21 mouse cellular contexts compared by ENCODE assay signal in genomic region chr4:82699504-82699903, GRCm38 (mm10). TPM values are rescaled to one million over a fixed set of nuclear protein-coding genes. Genes with fewer than 3 reads are reported as not detected.
A peak's percentile ranks its signal among the peaks of the same experiment; 100 is the strongest.
DNase-seq lines count a peak whose midpoint lies in the region; ATAC-seq and TF ChIP-seq lines count a peak whose summit lies in the region.
"Had no signal": no experiment of that assay in that cellular context is flagged by ENCODE, and none has a peak within 500 bp of the region (broad histone marks: within the 10 kb centered on the region; RNA-seq: fewer than 3 reads in every experiment).

No protein-coding gene starts in this region.

- no peaks in the 10 kb centered on the region for H3K36me3 ChIP-seq in embryonic facial prominence, embryonic 12.5 days
- H3K36me3 ChIP-seq in embryonic facial prominence, embryonic 10.5 days (replicated peaks): no peaks in the 10 kb centered on the region
- H3K36me3 ChIP-seq in hindbrain, postnatal 0 days (ENCODE audit: insufficient read depth, low read length): no peaks in the 10 kb centered on the region
- no peaks in the 10 kb centered on the region for H3K36me3 ChIP-seq in hindbrain, embryonic 10.5 days
- no peaks in the 10 kb centered on the region for H3K36me3 ChIP-seq in neural tube, embryonic 14.5 days (ENCODE audit: control insufficient read depth, insufficient read depth, low read length)
- no peaks in the 10 kb centered on the region for H3K36me3 ChIP-seq in forebrain, embryonic 15.5 days
- H3K36me3 ChIP-seq: embryonic facial prominence, embryonic 13.5 days; heart, embryonic 12.5 days; limb, embryonic 10.5 days had no signal

- H3K4me2 ChIP-seq in embryonic facial prominence, embryonic 12.5 days (replicated peaks): no peak overlapping the region
- H3K4me2 ChIP-seq in hindbrain, postnatal 0 days (ENCODE audit: low read depth, low read length): peak overlapping the region; percentile 2; the same call in 1 of the 2 replicates
- H3K4me2 ChIP-seq in neural tube, embryonic 14.5 days (ENCODE audit: low read depth, low read length): no peak overlapping the region
- H3K4me2 ChIP-seq in forebrain, embryonic 15.5 days (replicated peaks): no peak overlapping the region
- H3K4me2 ChIP-seq: embryonic facial prominence, embryonic 13.5 days; forebrain, embryonic 13.5 days; heart, embryonic 12.5 days had no signal

- 68% methylated on average over 11 of the region's 11 CpGs for WGBS in embryonic facial prominence, embryonic 12.5 days
- 79% methylated on average over 11 of the region's 11 CpGs for WGBS in embryonic facial prominence, embryonic 10.5 days
- 49% methylated on average over 11 of the region's 11 CpGs for WGBS in hindbrain, postnatal 0 days
- 87% methylated on average over 11 of the region's 11 CpGs for WGBS in hindbrain, embryonic 10.5 days
- WGBS in neural tube, embryonic 14.5 days: 50% methylated on average over 11 of the region's 11 CpGs
- 74% methylated on average over 11 of the region's 11 CpGs for WGBS in forebrain, embryonic 15.5 days

- no peaks in the 10 kb centered on the region for H3K27me3 ChIP-seq in embryonic facial prominence, embryonic 12.5 days
- H3K27me3 ChIP-seq in embryonic facial prominence, embryonic 10.5 days (replicated peaks; ENCODE audit: low read depth, poor library complexity, severe bottlenecking): 0 out of 2 replicates have a peak, but pooled peaks cover 4% of the 10 kb centered on the region
- H3K27me3 ChIP-seq in hindbrain, postnatal 0 days (ENCODE audit: insufficient read depth, low read length): no peaks in the 10 kb centered on the region
- H3K27me3 ChIP-seq in hindbrain, embryonic 10.5 days (ENCODE audit: insufficient read depth, poor library complexity, severe bottlenecking): no peaks in the 10 kb centered on the region
- no peaks in the 10 kb centered on the region for H3K27me3 ChIP-seq in neural tube, embryonic 14.5 days (ENCODE audit: control insufficient read depth, insufficient read depth, low read length)
- no peaks in the 10 kb centered on the region for H3K27me3 ChIP-seq in forebrain, embryonic 15.5 days
- H3K27me3 ChIP-seq: forebrain, embryonic 13.5 days; heart, embryonic 12.5 days had no signal

- 0 out of 2 replicates have a peak overlapping the region, but pooled peaks have one; percentile 6 for H3K27ac ChIP-seq in embryonic facial prominence, embryonic 12.5 days
- H3K27ac ChIP-seq in embryonic facial prominence, embryonic 10.5 days (replicated peaks): no peak overlapping the region
- no peak overlapping the region for H3K27ac ChIP-seq in hindbrain, postnatal 0 days
- no peak overlapping the region for H3K27ac ChIP-seq in hindbrain, embryonic 10.5 days
- H3K27ac ChIP-seq in neural tube, embryonic 14.5 days (ENCODE audit: low read depth, low read length): no peak overlapping the region
- no peak overlapping the region for H3K27ac ChIP-seq in forebrain, embryonic 15.5 days (replicated peaks)
- H3K27ac ChIP-seq: embryonic facial prominence, embryonic 13.5 days; forebrain, embryonic 13.5 days; limb, embryonic 10.5 days had no signal

- no peak overlapping the region for H3K9ac ChIP-seq in embryonic facial prominence, embryonic 12.5 days
- no peak overlapping the region for H3K9ac ChIP-seq in hindbrain, postnatal 0 days (replicated peaks; ENCODE audit: low read length)
- H3K9ac ChIP-seq in neural tube, embryonic 14.5 days (replicated peaks; ENCODE audit: low read depth, low read length): no peak overlapping the region
- H3K9ac ChIP-seq in forebrain, embryonic 15.5 days (replicated peaks): no peak overlapping the region
- H3K9ac ChIP-seq: embryonic facial prominence, embryonic 13.5 days; forebrain, embryonic 13.5 days; heart, embryonic 12.5 days had no signal

- DNase-seq in embryonic facial prominence, embryonic 10.5 days (ENCODE audit: low spot score): no peak
- no peak for DNase-seq in hindbrain, postnatal 0 days (ENCODE audit: low spot score)
- DNase-seq in hindbrain, embryonic 10.5 days (ENCODE audit: low spot score): no peak
- DNase-seq in neural tube, embryonic 10.5 days (ENCODE audit: extremely low spot score, low spot score): no peak
- DNase-seq: adrenal gland, postnatal 14 days; cerebellum, adult 11 months; cerebellum, postnatal 10 days; heart, postnatal 10 days; kidney, adult 2 months; kidney, postnatal 14 days; right cerebral cortex, postnatal 14 days had no signal

- ATAC-seq in embryonic facial prominence, embryonic 12.5 days (ENCODE audit: insufficient number of reproducible peaks, insufficient read depth, low FRiP score, low TSS enrichment): no peak
- ATAC-seq in hindbrain, postnatal 0 days: no peak
- 0 out of 2 replicates have a peak, but pooled peaks have one; percentile 32 for ATAC-seq in neural tube, embryonic 14.5 days (ENCODE audit: low read depth)
- ATAC-seq in forebrain, embryonic 15.5 days (replicated peaks): no peak
- ATAC-seq in inflammation-experienced regulatory T-cells, adult 6 months: no peak
- ATAC-seq: forebrain, embryonic 13.5 days; lung, postnatal 0 days had no signal

- H3K4me1 ChIP-seq in embryonic facial prominence, embryonic 12.5 days: peaks cover 29% of the 10 kb centered on the region; the same call in 1 of the 2 replicates
- peaks cover 45% of the 10 kb centered on the region for H3K4me1 ChIP-seq in embryonic facial prominence, embryonic 10.5 days
- H3K4me1 ChIP-seq in hindbrain, postnatal 0 days (ENCODE audit: insufficient read depth, low read length): 0 out of 2 replicates have a peak, but pooled peaks cover 3% of the 10 kb centered on the region
- peaks cover 15% of the 10 kb centered on the region for H3K4me1 ChIP-seq in hindbrain, embryonic 10.5 days (replicated peaks)
- peaks cover 5% of the 10 kb centered on the region; the same call in 1 of the 2 replicates for H3K4me1 ChIP-seq in neural tube, embryonic 14.5 days (ENCODE audit: control insufficient read depth, insufficient read depth, low read length)
- H3K4me1 ChIP-seq in forebrain, embryonic 15.5 days: peaks cover 9% of the 10 kb centered on the region

- no peaks in the 10 kb centered on the region for H3K9me3 ChIP-seq in embryonic facial prominence, embryonic 12.5 days
- H3K9me3 ChIP-seq in embryonic facial prominence, embryonic 10.5 days: no peaks in the 10 kb centered on the region
- no peaks in the 10 kb centered on the region for H3K9me3 ChIP-seq in hindbrain, postnatal 0 days (ENCODE audit: low read length)
- no peaks in the 10 kb centered on the region for H3K9me3 ChIP-seq in hindbrain, embryonic 10.5 days
- no peaks in the 10 kb centered on the region for H3K9me3 ChIP-seq in neural tube, embryonic 14.5 days (ENCODE audit: control insufficient read depth, low read length)
- H3K9me3 ChIP-seq in forebrain, embryonic 15.5 days: no peaks in the 10 kb centered on the region
- H3K9me3 ChIP-seq: embryonic facial prominence, embryonic 13.5 days; forebrain, embryonic 13.5 days; heart, embryonic 12.5 days; limb, embryonic 10.5 days had no signal

- H3K4me3 ChIP-seq in embryonic facial prominence, embryonic 12.5 days: no peak overlapping the region
- H3K4me3 ChIP-seq in embryonic facial prominence, embryonic 10.5 days: no peak overlapping the region
- no peak overlapping the region for H3K4me3 ChIP-seq in hindbrain, postnatal 0 days (ENCODE audit: low read length)
- no peak overlapping the region for H3K4me3 ChIP-seq in hindbrain, embryonic 10.5 days
- H3K4me3 ChIP-seq in neural tube, embryonic 14.5 days (ENCODE audit: low read depth, low read length): no peak overlapping the region
- no peak overlapping the region for H3K4me3 ChIP-seq in forebrain, embryonic 15.5 days
- H3K4me3 ChIP-seq: embryonic facial prominence, embryonic 13.5 days; forebrain, embryonic 13.5 days; heart, embryonic 12.5 days; limb, embryonic 10.5 days had no signal

- no peak for TF ChIP-seq CTCF in hindbrain, postnatal 0 days (IDR thresholded peaks at IDR 0.05; ENCODE audit: low read depth)

RNA-seq across cellular contexts. Expression of gene Nfib, which starts 6.0 kb away (rescaled TPM):
- polyA plus RNA-seq in embryonic facial prominence, embryonic 12.5 days (2016; fragmentation: Nextera tagmentation; extraction: Ambion mirVana): 86.8 and 92.6 TPM in 2 replicates
- polyA plus RNA-seq in embryonic facial prominence, embryonic 10.5 days (2016; fragmentation: Nextera tagmentation; extraction: Ambion mirVana): 17.3 and 26.7 TPM in 2 replicates
- 91.5 and 112 TPM in 2 replicates for total RNA-seq in hindbrain, postnatal 0 days (2014; rRNA removed)
- 69.8 and 73.3 TPM in 2 replicates for polyA plus RNA-seq in hindbrain, postnatal 0 days (2015; fragmentation: Nextera tagmentation; extraction: Ambion mirVana)
- 8.3 and 17.3 TPM in 2 replicates for polyA plus RNA-seq in hindbrain, embryonic 10.5 days (2016; fragmentation: Nextera tagmentation; extraction: Ambion mirVana)
- polyA plus RNA-seq in neural tube, embryonic 14.5 days (2014; fragmentation: Nextera tagmentation; extraction: Ambion mirVana): 111 and 113 TPM in 2 replicates
- polyA plus RNA-seq in forebrain, embryonic 15.5 days (2015; fragmentation: Nextera tagmentation; extraction: Ambion mirVana): 282 and 283 TPM in 2 replicates
- polyA plus RNA-seq in inflammation-experienced regulatory T-cells, adult 6 months (2017; shearing (Covaris generic)): under 1 TPM in 2 of 3 experiments, not detected in 1; 0.04 to 0.11 TPM
- total RNA-seq: granulocyte monocyte progenitor cell, adult 5-6 weeks had no signal
